Mouse (Mus musculus) CH12.LX (cell line): Measurements from ENCODE around the gene Svep1.

ENCODE experiments used
- CHD2 ChIP-seq: IDR thresholded peaks from 2 replicates; pipeline ENCODE4 v1.6.1; 2011; ENCODE audit warnings: low read length, improper control_type of control experiment
- POLR2AphosphoS2 ChIP-seq: IDR thresholded peaks from 2 replicates; pipeline ENCODE4 v1.6.1; 2011; ENCODE audit warnings: low read depth, low read length, improper control_type of control experiment
- RCOR1 ChIP-seq: conservative IDR thresholded peaks from 2 replicates; pipeline ENCODE4 v1.6.1; 2012; ENCODE audit warnings: low read depth, mild to moderate bottlenecking, inconsistent platforms, low read length, improper control_type of control experiment
- UBTF ChIP-seq: IDR thresholded peaks from 2 replicates; pipeline ENCODE4 v1.6.1; 2012; ENCODE audit warnings: low read depth, mild to moderate bottlenecking, inconsistent platforms, low read length, improper control_type of control experiment, moderate library complexity

DNA sequence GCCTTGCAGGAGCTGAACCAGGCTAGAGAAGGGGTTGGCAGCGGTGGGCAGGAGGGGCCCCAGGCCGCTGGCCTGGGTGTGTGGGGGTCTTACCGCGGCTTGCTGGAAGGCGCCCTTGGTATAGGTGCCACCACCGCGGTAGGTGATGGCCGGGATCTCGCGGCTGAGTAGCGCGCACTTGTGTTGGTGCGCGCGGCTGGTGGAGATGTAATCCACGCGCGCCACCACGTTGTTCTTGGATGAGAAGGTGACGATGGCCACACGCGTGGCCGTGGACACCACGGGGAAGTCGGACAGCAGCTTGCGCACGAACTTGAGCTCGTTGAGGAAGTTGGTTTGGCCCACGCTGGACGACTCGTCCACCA is 927 bp downstream of the Svep1 start:
- TF ChIP-seq RCOR1 = no peak
- TF ChIP-seq POLR2AphosphoS2 = no peak
- no peak for TF ChIP-seq UBTF
- TF ChIP-seq CHD2 = no peak
